Mouse (Mus musculus) midbrain, embryonic 14.5 days (tissue): ENCODE data around the gene Olfr199. TPM values are rescaled to one million over a fixed set of nuclear protein-coding genes. Genes with fewer than 3 reads are reported as not detected.
"Not testable (repeated sequence)": the region's sequence is repeated elsewhere in the genome, so short reads cannot be mapped to it uniquely, and the experiment has no call there.

Source experiments
- ATAC-seq: fragments of 200-750 bp; cut with Nextera tagmentation; 2 replicates; pipeline ENCODE4 v1.8.0; 2017; ENCODE audit warnings: moderate number of reproducible peaks, moderate library complexity; ENCODE audit not compliant: low FRiP score, low TSS enrichment
- DNase-seq: peaks from one replicate; pipeline ENCODE4 v3.0.0-alpha.2; 2015
- H3K27ac ChIP-seq: fragments of 300-500 bp; sonication (generic); replicated peaks from 2 replicates; pipeline ENCODE4 v1.5.1; 2014; ENCODE audit warnings: mild to moderate bottlenecking, low read depth, low read length, moderate library complexity
- H3K27me3 ChIP-seq: fragments of 300-500 bp; sonication (generic); 2 replicates; pipeline ENCODE4 v1.6.1; 2014; ENCODE audit warnings: low read length, control low read depth, mixed read lengths; ENCODE audit not compliant: control insufficient read depth, insufficient read depth
- H3K36me3 ChIP-seq: fragments of 300-500 bp; sonication (generic); 2 replicates; pipeline ENCODE4 v1.6.1; 2014; ENCODE audit warnings: low read length, control low read depth; ENCODE audit not compliant: control insufficient read depth, insufficient read depth
- H3K4me1 ChIP-seq: fragments of 300-500 bp; sonication (generic); 2 replicates; pipeline ENCODE4 v1.6.1; 2014; ENCODE audit warnings: mild to moderate bottlenecking, antibody characterized with exemption, low read length, control low read depth; ENCODE audit not compliant: control insufficient read depth, insufficient read depth
- H3K4me2 ChIP-seq: fragments of 300-500 bp; sonication (generic); 2 replicates; pipeline ENCODE4 v1.6.1; 2014; ENCODE audit warnings: mild to moderate bottlenecking, low read length, moderate library complexity
- H3K4me3 ChIP-seq: fragments of 300-500 bp; sonication (generic); replicated peaks from 2 replicates; pipeline ENCODE4 v1.5.1; 2014; ENCODE audit warnings: low read depth, low read length
- H3K9ac ChIP-seq: fragments of 300-500 bp; sonication (generic); replicated peaks from 2 replicates; pipeline ENCODE4 v1.6.1; 2014; ENCODE audit warnings: mild to moderate bottlenecking, low read length, moderate library complexity
- H3K9me3 ChIP-seq: fragments of 300-500 bp; sonication (generic); 2 replicates; pipeline ENCODE4 v1.6.1; 2016; ENCODE audit warnings: low read length, control low read depth, mixed read lengths; ENCODE audit not compliant: control insufficient read depth
- WGBS: fragments of 180-500 bp; shearing (Covaris S2); extraction: QIAGEN DNeasy Blood & Tissue Kit; methylation state at CpG from one replicate; pipeline ENCODE4 v1.1.7; 2014; 5-methylcytosine and 5-hydroxymethylcytosine counted together
- polyA plus RNA-seq: library from polyadenylated mRNA; unstranded; fragments of >200 nt; fragmentation: Nextera tagmentation; extraction: Ambion mirVana; gene quantifications from 2 replicates; pipeline ENCODE4 v1.2.1, GENCODE M21; 2014

Gene Olfr199
- polyA plus RNA-seq: not detected in 2 replicates

DNA sequence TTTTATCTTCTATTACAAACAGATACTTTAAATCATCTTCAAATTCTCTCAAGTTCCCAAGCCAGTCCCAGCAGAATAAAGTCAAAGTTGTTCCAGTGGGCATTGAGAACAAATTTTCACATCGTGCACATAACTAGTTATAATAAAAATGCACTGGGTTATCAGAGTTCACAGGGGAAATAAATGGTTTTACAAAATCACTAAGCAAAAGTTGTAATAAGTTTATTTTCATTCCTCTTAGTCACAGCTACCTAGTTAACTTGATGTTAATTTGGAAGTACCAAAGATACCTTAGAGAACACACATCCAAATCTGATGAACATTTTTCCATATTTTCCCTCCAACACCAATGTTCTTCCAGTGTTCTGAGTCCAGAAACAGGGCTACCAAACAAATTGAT is at the start of gene Olfr199:
TSS of gene Olfr199 (minus strand) at position 101 of the 400 bp plus-strand sequence.
- H3K9me3 ChIP-seq, H3K36me3 ChIP-seq, H3K4me3 ChIP-seq, DNase-seq, ATAC-seq, H3K9ac ChIP-seq, H3K27ac ChIP-seq, H3K27me3 ChIP-seq, H3K4me2 ChIP-seq, H3K4me1 ChIP-seq: not testable (repeated sequence)
- WGBS: 81% methylated on average over 1 of the region's 1 CpGs

DNA sequence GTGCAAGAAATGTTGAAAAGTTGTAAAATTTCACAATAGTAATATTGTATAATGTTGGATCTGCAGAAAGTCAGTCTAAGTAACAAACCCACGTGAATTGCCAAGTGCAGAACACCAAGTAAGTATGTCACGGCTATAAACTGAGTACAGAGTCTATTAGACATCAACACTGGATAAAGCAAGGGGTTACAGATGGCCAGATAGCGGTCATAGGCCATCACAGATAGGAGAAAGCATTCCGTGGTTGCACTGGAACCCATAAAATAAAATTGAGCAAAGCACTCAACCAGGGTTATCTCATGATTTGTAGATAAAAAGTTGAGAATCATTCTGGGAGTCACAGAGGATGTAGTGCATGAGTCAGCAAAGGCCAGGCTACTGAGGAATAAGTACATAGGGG is 49.5 kb upstream of the Olfr199 start:
- H3K27ac ChIP-seq, H3K4me1 ChIP-seq, DNase-seq, ATAC-seq, H3K9me3 ChIP-seq, H3K4me3 ChIP-seq, H3K9ac ChIP-seq, H3K27me3 ChIP-seq, H3K4me2 ChIP-seq, H3K36me3 ChIP-seq: not testable (repeated sequence)
- WGBS: 84% methylated on average over 4 of the region's 4 CpGs

DNA sequence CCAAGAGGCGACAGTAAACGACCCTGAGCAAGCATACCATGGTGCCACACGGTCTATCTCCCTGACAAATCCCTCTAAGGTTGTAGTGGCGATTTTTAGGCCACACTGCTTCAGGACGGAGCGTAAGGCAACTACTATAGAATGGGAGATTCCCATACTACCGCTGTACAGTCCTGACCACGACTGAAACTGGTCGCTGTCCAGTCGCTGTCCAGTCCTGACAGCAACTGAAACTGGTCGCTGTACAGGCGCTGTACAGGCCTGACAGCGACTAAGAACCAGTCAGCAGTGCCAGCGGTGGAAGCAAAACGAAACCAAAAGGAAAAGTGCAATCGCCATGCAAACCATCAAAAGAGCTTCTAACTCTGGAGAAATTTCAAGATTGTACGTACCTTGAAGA is 30.1 kb upstream of the Olfr199 start:
- WGBS: 88% methylated on average over 17 of the region's 17 CpGs
- H3K36me3 ChIP-seq: no peaks in the 10 kb centered on the region
- no peaks in the 10 kb centered on the region for H3K9me3 ChIP-seq
- no peak overlapping the region for H3K4me3 ChIP-seq
- H3K9ac ChIP-seq: no peak overlapping the region
- no peak overlapping the region for H3K27ac ChIP-seq
- DNase-seq (no peak), ATAC-seq (no peak)
- no peak overlapping the region for H3K4me2 ChIP-seq
- no peaks in the 10 kb centered on the region for H3K27me3 ChIP-seq
- no peaks in the 10 kb centered on the region for H3K4me1 ChIP-seq

DNA sequence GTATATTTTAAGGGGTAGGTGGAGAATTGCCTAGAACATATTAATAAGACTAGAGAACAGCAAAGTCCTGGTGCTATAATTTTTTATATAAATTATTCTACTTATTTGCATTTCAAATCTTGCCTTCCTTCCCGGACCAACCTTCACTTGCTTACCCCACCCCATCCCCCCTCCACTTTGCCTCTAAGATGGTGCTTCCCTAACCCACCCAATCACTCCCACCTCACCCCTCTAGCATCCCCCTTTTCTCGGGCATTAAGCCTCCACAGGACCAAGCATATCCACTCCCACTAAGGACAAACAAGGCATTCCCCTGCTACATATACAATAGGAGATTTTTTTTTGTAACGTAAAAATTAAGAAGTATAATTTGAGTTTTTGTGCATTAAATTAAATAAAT is 1.7 kb downstream of the Olfr199 start:
- not testable (repeated sequence) for H3K4me3 ChIP-seq, H3K9ac ChIP-seq, H3K27ac ChIP-seq, H3K27me3 ChIP-seq, DNase-seq, H3K4me2 ChIP-seq, H3K4me1 ChIP-seq, H3K9me3 ChIP-seq, H3K36me3 ChIP-seq, ATAC-seq
- WGBS: 83% methylated on average over 3 of the region's 3 CpGs

DNA sequence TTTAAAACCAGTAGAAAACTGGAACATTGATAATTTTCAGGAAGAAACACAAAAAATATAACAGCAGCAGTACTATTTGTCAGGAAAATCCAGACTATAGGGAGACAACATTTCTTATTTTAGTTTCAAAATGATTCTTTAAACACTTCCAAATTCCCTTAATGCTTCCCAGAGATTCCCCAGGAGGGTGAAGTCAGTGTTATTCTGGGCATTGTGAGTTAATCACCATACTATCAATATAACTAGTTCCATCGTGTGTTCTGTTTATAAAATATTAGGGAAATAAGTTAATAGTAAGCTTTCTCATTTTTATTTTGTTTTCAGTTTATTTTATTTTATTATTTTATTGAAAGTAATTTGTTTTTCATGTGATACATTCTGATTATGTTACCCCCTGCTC is 16.1 kb downstream of the Olfr199 start, which contains the start of gene Olfr198:
TSS of gene Olfr198 (minus strand) at position 101 of the 400 bp plus-strand sequence.
- H3K9ac ChIP-seq, H3K27ac ChIP-seq, H3K4me3 ChIP-seq, DNase-seq, H3K4me1 ChIP-seq, ATAC-seq, H3K4me2 ChIP-seq, H3K9me3 ChIP-seq, H3K36me3 ChIP-seq, H3K27me3 ChIP-seq: not testable (repeated sequence)
- 72% methylated on average over 1 of the region's 1 CpGs for WGBS

DNA sequence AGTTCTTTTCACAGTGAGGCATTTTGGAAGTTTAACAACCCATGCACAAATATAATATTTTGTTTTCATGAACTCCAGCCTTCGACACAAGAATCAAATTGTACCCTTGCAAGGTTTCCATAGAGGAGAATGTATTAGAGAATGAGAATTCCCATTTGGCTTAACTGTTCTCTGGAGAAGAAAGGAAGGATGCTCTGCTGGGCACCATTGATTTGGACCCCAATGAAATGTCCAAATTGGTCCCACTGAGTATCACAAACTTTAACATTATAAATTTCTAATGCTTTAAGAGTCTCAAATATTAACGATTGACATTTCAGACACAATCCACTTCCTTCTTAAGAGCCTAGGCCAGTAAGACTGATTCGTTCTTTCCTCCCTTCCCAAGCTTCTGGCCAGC is 49.2 kb downstream of the Olfr199 start, which contains the start of gene Olfr196:
TSS of gene Olfr196 (minus strand) at position 101 of the 400 bp plus-strand sequence.
- H3K4me3 ChIP-seq: no peak within 1 kb of the TSS

More for the DNA sequence above, 49.2 kb downstream of the Olfr199 start, which contains the start of gene Olfr196:
- 78% methylated on average over 3 of the region's 3 CpGs for WGBS
- ATAC-seq (no peak), DNase-seq (no peak)
- Histone ChIP-seq H3K9me3 (no peaks in the 10 kb centered on the region), H3K4me2 (no peak within 1 kb of the TSS), H3K9ac (no peak within 1 kb of the TSS), H3K36me3 (no peaks in the 10 kb centered on the region), H3K27me3 (no peaks in the 10 kb centered on the region), H3K27ac (no peak within 1 kb of the TSS), H3K4me1 (no peaks in the 10 kb centered on the region)

Other genes with a start within 250 kb of the Olfr199 start
- gene Olfr183, start 224.4 kb downstream of the Olfr199 start, polyA plus RNA-seq: not detected in 2 replicates
- not detected in 2 replicates for gene Olfr186, start 189.5 kb downstream of the Olfr199 start, polyA plus RNA-seq
- not detected in 2 replicates for gene Olfr187, start 180.0 kb downstream of the Olfr199 start, polyA plus RNA-seq
- gene Olfr190, start 141.8 kb downstream of the Olfr199 start, polyA plus RNA-seq: not detected in 2 replicates
- not detected in 2 replicates for gene Olfr191, start 129.9 kb downstream of the Olfr199 start, polyA plus RNA-seq
- gene Olfr193, start 107.9 kb downstream of the Olfr199 start, polyA plus RNA-seq: not detected in 2 replicates
- not detected in 2 replicates for gene Olfr194, start 98.7 kb downstream of the Olfr199 start, polyA plus RNA-seq
- not detected in 2 replicates for gene Olfr195, start 72.7 kb downstream of the Olfr199 start, polyA plus RNA-seq
- not detected in 2 replicates for gene Olfr196, start 49.3 kb downstream of the Olfr199 start, polyA plus RNA-seq
- gene Olfr198, start 16.2 kb downstream of the Olfr199 start, polyA plus RNA-seq: not detected in 2 replicates
- not detected in 2 replicates for gene Olfr201, start 52.9 kb upstream of the Olfr199 start, polyA plus RNA-seq
- gene Olfr202, start 67.0 kb upstream of the Olfr199 start, polyA plus RNA-seq: not detected in 2 replicates
- not detected in 2 replicates for gene Olfr203, start 79.1 kb upstream of the Olfr199 start, polyA plus RNA-seq
- not detected in 2 replicates for gene Olfr204, start 98.5 kb upstream of the Olfr199 start, polyA plus RNA-seq
- gene Olfr205, start 111.4 kb upstream of the Olfr199 start, polyA plus RNA-seq: not detected in 2 replicates
- gene Olfr206, start 129.5 kb upstream of the Olfr199 start, polyA plus RNA-seq: not detected in 2 replicates
- not detected in 2 replicates for gene Olfr209, start 144.2 kb upstream of the Olfr199 start, polyA plus RNA-seq
- gene Gabrr3, start 187.6 kb upstream of the Olfr199 start, polyA plus RNA-seq: 0.08 TPM in 1 of 2 replicates, not detected in the other